Mouse (Mus musculus) midbrain, embryonic 10.5 days (tissue): Measurements from ENCODE around the gene 4931428F04Rik. TPM values are rescaled to one million over a fixed set of nuclear protein-coding genes. Genes with fewer than 3 reads are reported as not detected.
A peak's percentile ranks its signal among the peaks of the same experiment; 100 is the strongest.

ENCODE experiments used
- DNase-seq: peaks from one replicate; pipeline ENCODE4 v3.0.0-alpha.2; 2017; ENCODE audit warnings: low spot score
- H3K27ac ChIP-seq: fragments of 300-500 bp; sonication (generic); replicated peaks from 2 replicates; pipeline ENCODE4 v1.5.1; 2016; ENCODE audit warnings: mild to moderate bottlenecking
- H3K27me3 ChIP-seq: fragments of 300-500 bp; sonication (generic); 2 replicates; pipeline ENCODE4 v1.6.1; 2016; ENCODE audit warnings: low read depth, mild to moderate bottlenecking; ENCODE audit not compliant: poor library complexity, severe bottlenecking
- H3K36me3 ChIP-seq: fragments of 300-500 bp; sonication (generic); 2 replicates; pipeline ENCODE4 v1.6.1; 2016; ENCODE audit warnings: mild to moderate bottlenecking, moderate library complexity
- H3K4me1 ChIP-seq: fragments of 300-500 bp; sonication (generic); 2 replicates; pipeline ENCODE4 v1.6.1; 2016
- H3K4me3 ChIP-seq: fragments of 300-500 bp; sonication (generic); 2 replicates; pipeline ENCODE4 v1.5.1; 2016; ENCODE audit warnings: mild to moderate bottlenecking, moderate library complexity
- H3K9me3 ChIP-seq: fragments of 300-500 bp; sonication (generic); replicated peaks from 2 replicates; pipeline ENCODE4 v1.6.1; 2016; ENCODE audit warnings: mild to moderate bottlenecking
- WGBS: fragments of 180-500 bp; shearing (Covaris S2); methylation state at CpG from one replicate; pipeline ENCODE4 v1.1.7; 2016; 5-methylcytosine and 5-hydroxymethylcytosine counted together
- polyA plus RNA-seq: library from polyadenylated mRNA; unstranded; fragments of >200 nt; fragmentation: Nextera tagmentation; extraction: Ambion mirVana; gene quantifications from 2 replicates; pipeline ENCODE4 v1.2.1, GENCODE M21; 2016

Gene 4931428F04Rik
- polyA plus RNA-seq, 1 experiment from 2014 or later: 26.4 TPM

GRCm38 (mm10) chr8:105317941-105318340, 28.3 kb upstream of the 4931428F04Rik start:
- peaks cover 87% of the 10 kb centered on the region for H3K36me3 ChIP-seq

GRCm38 (mm10) chr8:105315073-105315769, 25.6 kb upstream of the 4931428F04Rik start:
- no peak overlapping the region for H3K27ac ChIP-seq
- WGBS: 92% methylated on average over 18 of the region's 18 CpGs
- 0 out of 2 replicates have a peak, but pooled peaks cover 4% of the 10 kb centered on the region for H3K4me1 ChIP-seq
- no peak for DNase-seq
- H3K36me3 ChIP-seq: peaks cover 98% of the 10 kb centered on the region
- no peak overlapping the region for H3K4me3 ChIP-seq
- H3K9me3 ChIP-seq: no peaks in the 10 kb centered on the region
- H3K27me3 ChIP-seq: no peaks in the 10 kb centered on the region

More at GRCm38 (mm10) chr8:105317941-105318340, 28.3 kb upstream of the 4931428F04Rik start:
- Histone ChIP-seq H3K9me3 (no peaks in the 10 kb centered on the region), H3K27ac (no peak overlapping the region), H3K27me3 (no peaks in the 10 kb centered on the region), H3K4me3 (no peak overlapping the region), H3K4me1 (0 out of 2 replicates have a peak, but pooled peaks cover 4% of the 10 kb centered on the region)
- WGBS: 90% methylated on average over 4 of the region's 4 CpGs
- no peak for DNase-seq

- Histone ChIP-seq H3K36me3 (peaks cover 98% of the 10 kb centered on the region), H3K9me3 (no peaks in the 10 kb centered on the region), H3K27me3 (no peaks in the 10 kb centered on the region), H3K4me3 (no peak overlapping the region), H3K27ac (no peak overlapping the region), H3K4me1 (0 out of 2 replicates have a peak, but pooled peaks cover 4% of the 10 kb centered on the region)
- no peak for DNase-seq
- WGBS: 78% methylated on average over 9 of the region's 9 CpGs
These were observed 24.1 kb upstream of the 4931428F04Rik start for GRCm38 (mm10) chr8:105313622-105314402.

GRCm38 (mm10) chr8:105312891-105313481, 23.3 kb upstream of the 4931428F04Rik start:
- 0 out of 2 replicates have a peak, but pooled peaks cover 4% of the 10 kb centered on the region for H3K4me1 ChIP-seq
- H3K36me3 ChIP-seq: peaks cover 98% of the 10 kb centered on the region
- no peaks in the 10 kb centered on the region for H3K9me3 ChIP-seq
- H3K27ac ChIP-seq: no peak overlapping the region
- no peak for DNase-seq
- WGBS: 95% methylated on average over 8 of the region's 8 CpGs
- no peak overlapping the region for H3K4me3 ChIP-seq
- H3K27me3 ChIP-seq: no peaks in the 10 kb centered on the region

GRCm38 (mm10) chr8:105311718-105312117, 22.1 kb upstream of the 4931428F04Rik start:
- DNase-seq: no peak
- WGBS: 91% methylated on average over 1 of the region's 1 CpGs
- H3K36me3 ChIP-seq: peaks cover 98% of the 10 kb centered on the region
- no peaks in the 10 kb centered on the region for H3K9me3 ChIP-seq
- no peaks in the 10 kb centered on the region for H3K27me3 ChIP-seq
- no peak overlapping the region for H3K4me3 ChIP-seq
- H3K27ac ChIP-seq: no peak overlapping the region
- 0 out of 2 replicates have a peak, but pooled peaks cover 4% of the 10 kb centered on the region for H3K4me1 ChIP-seq

- Histone ChIP-seq H3K4me1 (peaks cover 17% of the 10 kb centered on the region), H3K9me3 (no peaks in the 10 kb centered on the region), H3K27ac (no peak overlapping the region), H3K4me3 (no peak overlapping the region), H3K36me3 (peaks cover 94% of the 10 kb centered on the region), H3K27me3 (no peaks in the 10 kb centered on the region)
- WGBS: 92% methylated on average over 8 of the region's 8 CpGs
- DNase-seq: no peak
These were observed 20.5 kb upstream of the 4931428F04Rik start for GRCm38 (mm10) chr8:105310118-105310517.

- Histone ChIP-seq H3K36me3 (peaks cover 93% of the 10 kb centered on the region), H3K4me1 (peaks cover 18% of the 10 kb centered on the region), H3K9me3 (no peaks in the 10 kb centered on the region), H3K27ac (no peak overlapping the region), H3K27me3 (no peaks in the 10 kb centered on the region), H3K4me3 (no peak overlapping the region)
- DNase-seq: no peak
- 83% methylated on average over 15 of the region's 15 CpGs for WGBS
These were observed 19.6 kb upstream of the 4931428F04Rik start for GRCm38 (mm10) chr8:105309142-105309847.

- no peaks in the 10 kb centered on the region for H3K9me3 ChIP-seq
- H3K36me3 ChIP-seq: peaks cover 93% of the 10 kb centered on the region
- no peak overlapping the region for H3K4me3 ChIP-seq
- WGBS: 95% methylated on average over 10 of the region's 10 CpGs
- H3K27ac ChIP-seq: no peak overlapping the region
- H3K4me1 ChIP-seq: peaks cover 14% of the 10 kb centered on the region
- no peak for DNase-seq
- no peaks in the 10 kb centered on the region for H3K27me3 ChIP-seq
These were observed 18.8 kb upstream of the 4931428F04Rik start for GRCm38 (mm10) chr8:105308428-105308827.

GRCm38 (mm10) chr8:105307670-105308069, 18.0 kb upstream of the 4931428F04Rik start:
- Histone ChIP-seq H3K27ac (no peak overlapping the region), H3K27me3 (no peaks in the 10 kb centered on the region), H3K4me3 (no peak overlapping the region), H3K9me3 (no peaks in the 10 kb centered on the region), H3K4me1 (peaks cover 14% of the 10 kb centered on the region), H3K36me3 (peaks cover 93% of the 10 kb centered on the region)
- no peak for DNase-seq
- 93% methylated on average over 13 of the region's 13 CpGs for WGBS

GRCm38 (mm10) chr8:105306146-105306691, 16.6 kb upstream of the 4931428F04Rik start:
- Histone ChIP-seq H3K4me3 (peak overlapping the region; percentile 42), H3K9me3 (no peaks in the 10 kb centered on the region), H3K4me1 (peaks cover 14% of the 10 kb centered on the region), H3K27me3 (no peaks in the 10 kb centered on the region), H3K36me3 (peaks cover 93% of the 10 kb centered on the region), H3K27ac (peak overlapping the region; percentile 61; the same call in 1 of the 2 replicates)
- DNase-seq: no peak
- 68% methylated on average over 5 of the region's 5 CpGs for WGBS

GRCm38 (mm10) chr8:105305211-105306145, 15.8 kb upstream of the 4931428F04Rik start, which contains the start of gene Elmo3:
Gene Elmo3, plus strand, starts transcription at chr8:105305601.
- Histone ChIP-seq H3K9me3 (no peaks in the 10 kb centered on the region), H3K27ac (peak within 1 kb of the TSS; percentile 61), H3K4me1 (peaks cover 14% of the 10 kb centered on the region), H3K4me3 (peak within 1 kb of the TSS; percentile 42), H3K27me3 (no peaks in the 10 kb centered on the region), H3K36me3 (peaks cover 95% of the 10 kb centered on the region)
- peak; percentile 42 for DNase-seq
- WGBS: 9% methylated on average over 30 of the region's 30 CpGs
